Mouse (Mus musculus): Measurements from ENCODE around the gene Gps1.

GRCm38 (mm10) chr11:120833555-120834280, 49.6 kb downstream of the Gps1 start:
- TF ChIP-seq TCF12 (IDR thresholded peaks at IDR 0.05; ENCODE audit: low read depth, low read length) (no peak), POLR2A (IDR thresholded peaks at IDR 0.05; ENCODE audit: low read depth, low read length) (no peak), MAZ (IDR thresholded peaks at IDR 0.05; ENCODE audit: low read depth, low read length) (no peak), ZKSCAN1 (IDR thresholded peaks at IDR 0.05; ENCODE audit: borderline replicate concordance, low read depth, low read length) (no peak), POLR2AphosphoS2 (IDR thresholded peaks at IDR 0.05; ENCODE audit: low read depth, low read length) (no peak), CTCF (conservative IDR thresholded peaks at IDR 0.05 in 1 of 2, IDR thresholded peaks at IDR 0.05 in 1 of 2; ENCODE audit: low read depth in 2 of 2, low read length in 2 of 2) (no peak), PAX5 (IDR thresholded peaks at IDR 0.05; ENCODE audit: low read length) (no peak), E2F4 (IDR thresholded peaks at IDR 0.05; ENCODE audit: insufficient replicate concordance, low read depth, low read length) (no peak), SMC3 (IDR thresholded peaks at IDR 0.05; ENCODE audit: low read depth, low read length) (no peak), USF1 (IDR thresholded peaks at IDR 0.05; ENCODE audit: low read depth, low read length) (no peak)

Data from CH12.LX (cell line).